Mouse (Mus musculus) lung, embryonic 16.5 days (tissue): ENCODE results near the gene Nfatc2ip. TPM values are rescaled to one million over a fixed set of nuclear protein-coding genes. Genes with fewer than 3 reads are reported as not detected.

Experiments
- ATAC-seq: fragments of 200-750 bp; cut with Nextera tagmentation; 2 replicates; pipeline ENCODE4 v1.8.0; 2017; ENCODE audit warnings: low read depth, mild to moderate bottlenecking, moderate library complexity
- H3K27ac ChIP-seq: fragments of 300-500 bp; sonication (generic); 2 replicates; pipeline ENCODE4 v1.5.1; 2014; ENCODE audit warnings: mild to moderate bottlenecking, control low read depth, low read length
- H3K27me3 ChIP-seq: fragments of 300-500 bp; sonication (generic); 2 replicates; pipeline ENCODE4 v1.6.1; 2014; ENCODE audit warnings: low read depth, low read length, mixed read lengths; ENCODE audit not compliant: control insufficient read depth, insufficient read depth
- H3K36me3 ChIP-seq: fragments of 300-500 bp; sonication (generic); 2 replicates; pipeline ENCODE4 v1.6.1; 2014; ENCODE audit warnings: low read length; ENCODE audit not compliant: control insufficient read depth, insufficient read depth
- H3K4me1 ChIP-seq: fragments of 300-500 bp; sonication (generic); replicated peaks from 2 replicates; pipeline ENCODE4 v1.6.1; 2014; ENCODE audit warnings: low read length, mixed read lengths; ENCODE audit not compliant: control insufficient read depth, insufficient read depth
- H3K4me2 ChIP-seq: fragments of 300-500 bp; sonication (generic); 2 replicates; pipeline ENCODE4 v1.6.1; 2014; ENCODE audit warnings: low read depth, low read length, control low read depth
- H3K4me3 ChIP-seq: fragments of 300-500 bp; sonication (generic); 2 replicates; pipeline ENCODE4 v1.5.1; 2014; ENCODE audit warnings: mild to moderate bottlenecking, low read length, control low read depth
- H3K9ac ChIP-seq: fragments of 300-500 bp; sonication (generic); 2 replicates; pipeline ENCODE4 v1.6.1; 2014; ENCODE audit warnings: low read length, control low read depth
- H3K9me3 ChIP-seq: fragments of 300-500 bp; sonication (generic); 2 replicates; pipeline ENCODE4 v1.6.1; 2016; ENCODE audit warnings: low read length; ENCODE audit not compliant: control insufficient read depth
- WGBS: fragments of 180-500 bp; shearing (Covaris S2); extraction: QIAGEN DNeasy Blood & Tissue Kit; methylation state at CpG from one replicate; pipeline ENCODE4 v1.1.7; 2014; 5-methylcytosine and 5-hydroxymethylcytosine counted together
- microRNA-seq: library from miRNA; unstranded; fragments of <30 nt; microRNA quantifications from one replicate; pipeline ENCODE4, GENCODE M21; 2016
- polyA plus RNA-seq: library from polyadenylated mRNA; unstranded; fragments of >200 nt; fragmentation: Nextera tagmentation; extraction: Ambion mirVana; gene quantifications from 2 replicates; pipeline ENCODE4 v1.2.1, GENCODE M21; 2015

Gene Nfatc2ip
- polyA plus RNA-seq, 1 experiment from 2014 or later = 2.4 TPM

DNA sequence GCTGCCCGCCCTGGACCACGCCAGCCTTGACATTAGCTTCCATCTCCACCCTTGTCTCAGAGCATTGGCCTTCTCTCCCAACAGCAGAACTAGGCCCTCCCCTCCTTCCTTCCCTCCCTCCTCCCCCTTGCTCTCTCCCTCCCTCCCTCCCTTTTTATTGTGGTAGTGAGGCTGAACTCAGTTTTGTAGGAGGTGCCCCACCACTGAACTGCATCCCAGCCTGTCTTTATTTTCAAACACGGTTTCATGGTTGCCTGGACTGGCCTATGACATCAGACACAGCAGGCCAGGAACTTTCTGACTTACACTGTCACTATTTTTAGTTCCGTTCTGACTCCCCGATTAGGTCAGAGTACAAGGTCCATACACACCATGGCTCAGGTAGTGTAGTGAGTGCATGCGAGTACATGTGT is 56.3 kb downstream of the Nfatc2ip start:
- H3K4me2 ChIP-seq = no peak overlapping the region
- H3K36me3 ChIP-seq = no peaks in the 10 kb centered on the region
- no peak for ATAC-seq
- no peaks in the 10 kb centered on the region for H3K9me3 ChIP-seq
- 71% methylated on average over 6 of the region's 6 CpGs for WGBS
- H3K4me1 ChIP-seq = no peaks in the 10 kb centered on the region
- H3K27ac ChIP-seq = no peak overlapping the region
- no peaks in the 10 kb centered on the region for H3K27me3 ChIP-seq
- H3K4me3 ChIP-seq = no peak overlapping the region
- no peak overlapping the region for H3K9ac ChIP-seq

DNA sequence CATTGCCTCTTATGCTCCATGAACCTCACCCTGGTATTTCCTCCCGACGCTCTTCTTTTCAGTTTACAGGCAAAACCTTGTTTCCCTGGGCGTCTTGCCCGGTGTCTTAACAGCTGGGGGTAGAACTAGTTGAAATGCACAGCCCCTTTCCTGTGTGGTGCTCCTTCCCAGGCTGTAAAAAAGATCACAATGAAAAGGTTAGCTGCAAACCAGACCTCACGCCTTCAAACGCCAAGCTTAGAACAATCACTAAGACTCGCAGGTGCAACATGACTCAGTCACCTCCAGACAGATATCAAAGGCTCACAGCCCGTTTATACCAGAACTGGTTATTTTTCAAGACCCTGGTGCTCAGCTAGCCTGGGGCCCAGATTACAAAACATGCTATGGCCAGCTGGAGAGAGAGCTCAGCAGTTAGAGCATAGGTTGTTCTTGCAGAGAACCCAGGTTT is 57.0 kb downstream of the Nfatc2ip start:
- Histone ChIP-seq H3K27ac (no peak overlapping the region), H3K36me3 (no peaks in the 10 kb centered on the region), H3K4me2 (no peak overlapping the region), H3K4me3 (no peak overlapping the region), H3K4me1 (no peaks in the 10 kb centered on the region), H3K9me3 (no peaks in the 10 kb centered on the region), H3K9ac (no peak overlapping the region), H3K27me3 (no peaks in the 10 kb centered on the region)
- ATAC-seq = no peak
- WGBS = 64% methylated on average over 8 of the region's 8 CpGs

DNA sequence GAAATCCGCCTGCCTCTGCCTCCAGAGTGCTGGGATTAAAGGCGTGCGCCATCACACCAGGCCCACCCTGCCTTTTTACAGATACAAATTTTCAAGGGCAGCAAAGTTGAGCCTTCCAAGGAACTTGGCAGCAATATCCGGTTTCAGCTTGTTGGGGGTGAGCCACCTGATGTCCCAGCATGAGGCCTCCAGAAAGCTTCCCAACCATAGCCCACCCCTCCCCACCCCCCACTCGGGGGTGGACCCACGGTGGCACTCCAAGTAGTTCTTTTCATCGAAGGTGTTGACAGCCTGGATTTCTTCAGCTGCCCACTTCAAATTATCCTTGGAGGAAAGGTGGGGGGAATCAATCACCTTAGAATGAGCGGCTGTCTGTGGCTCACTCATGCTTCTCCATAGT is 57.6 kb downstream of the Nfatc2ip start:
- no peak overlapping the region for H3K27ac ChIP-seq
- no peak for ATAC-seq

DNA sequence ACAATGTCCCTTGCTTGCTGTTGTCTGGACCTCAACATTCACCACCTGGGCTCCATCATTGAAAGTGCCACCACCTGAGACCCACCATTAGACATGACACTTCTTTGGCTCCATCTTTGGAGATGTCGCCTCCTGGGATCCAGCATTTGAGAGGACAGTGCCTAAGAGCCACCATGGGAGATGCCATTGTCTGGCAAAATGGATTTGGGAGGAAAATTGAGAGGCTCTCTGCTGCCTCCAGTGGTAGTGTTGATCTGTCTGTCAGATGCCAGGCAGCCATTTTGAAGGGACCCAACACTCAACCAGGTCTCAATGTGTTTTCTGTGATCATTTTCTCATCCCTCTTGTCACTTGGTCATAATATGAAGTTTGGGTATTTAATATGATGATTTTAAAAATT is 61.0 kb downstream of the Nfatc2ip start:
- no peak overlapping the region for H3K4me3 ChIP-seq
- H3K27me3 ChIP-seq = no peaks in the 10 kb centered on the region
- no peaks in the 10 kb centered on the region for H3K9me3 ChIP-seq
- H3K27ac ChIP-seq = no peak overlapping the region
- WGBS = 93% methylated on average over 1 of the region's 1 CpGs
- H3K4me1 ChIP-seq = no peaks in the 10 kb centered on the region
- no peak overlapping the region for H3K4me2 ChIP-seq
- no peak overlapping the region for H3K9ac ChIP-seq
- no peak for ATAC-seq
- H3K36me3 ChIP-seq = no peaks in the 10 kb centered on the region

More for the DNA sequence above, 57.6 kb downstream of the Nfatc2ip start:
- H3K4me3 ChIP-seq = no peak overlapping the region
- no peaks in the 10 kb centered on the region for H3K36me3 ChIP-seq
- no peaks in the 10 kb centered on the region for H3K27me3 ChIP-seq
- no peaks in the 10 kb centered on the region for H3K4me1 ChIP-seq
- WGBS = 78% methylated on average over 8 of the region's 8 CpGs
- H3K9me3 ChIP-seq = no peaks in the 10 kb centered on the region
- H3K4me2 ChIP-seq = no peak overlapping the region
- no peak overlapping the region for H3K9ac ChIP-seq

Small RNAs within 50 kb of the gene (microRNA-seq; reads per million reads assigned to microRNA genes)
- gene Mir7058 = not detected

Other genes with a start within 250 kb of the Nfatc2ip start
- 32.3 and 37.5 TPM in 2 replicates for gene Xpo6, start 196.2 kb downstream of the Nfatc2ip start, polyA plus RNA-seq
- gene Sbk1, start 124.1 kb downstream of the Nfatc2ip start, polyA plus RNA-seq = 14.0 and 16.5 TPM in 2 replicates
- gene Lat, start 27.2 kb downstream of the Nfatc2ip start, polyA plus RNA-seq = 4.5 and 10.9 TPM in 2 replicates
- 54.3 and 55.1 TPM in 2 replicates for gene Spns1, start 19.3 kb downstream of the Nfatc2ip start, polyA plus RNA-seq
- 0.09 and 0.11 TPM in 2 replicates for gene Cd19, start 18.2 kb upstream of the Nfatc2ip start, polyA plus RNA-seq
- 34.2 and 35.3 TPM in 2 replicates for gene Rabep2, start 32.0 kb upstream of the Nfatc2ip start, polyA plus RNA-seq
- 5.1 and 33.6 TPM in 2 replicates for gene Atp2a1, start 66.4 kb upstream of the Nfatc2ip start, polyA plus RNA-seq
- gene Sh2b1, start 78.7 kb upstream of the Nfatc2ip start, polyA plus RNA-seq = 47.2 and 48.5 TPM in 2 replicates
- gene Tufm, start 90.6 kb upstream of the Nfatc2ip start, polyA plus RNA-seq = 106 and 112 TPM in 2 replicates
- gene Atxn2l, start 106.7 kb upstream of the Nfatc2ip start, polyA plus RNA-seq = 36.0 and 38.5 TPM in 2 replicates
- 181 and 187 TPM in 2 replicates for gene Eif3c, start 169.7 kb upstream of the Nfatc2ip start, polyA plus RNA-seq
- gene Apobr, start 188.2 kb upstream of the Nfatc2ip start, polyA plus RNA-seq = 1.6 and 2.3 TPM in 2 replicates
- 31.2 and 31.7 TPM in 2 replicates for gene Cln3, start 189.1 kb upstream of the Nfatc2ip start, polyA plus RNA-seq
- gene Il27, start 198.2 kb upstream of the Nfatc2ip start, polyA plus RNA-seq = not detected in 2 replicates
- gene Nupr1, start 234.1 kb upstream of the Nfatc2ip start, polyA plus RNA-seq = 34.2 and 53.9 TPM in 2 replicates